Mouse (Mus musculus) left cerebral cortex, adult 8-10 months (tissue): ENCODE results near the gene Top3a. TPM values are rescaled to one million over a fixed set of nuclear protein-coding genes. Genes with fewer than 3 reads are reported as not detected.

ENCODE experiments used
- microRNA-seq, 2 experiments: library from miRNA; unstranded; fragments of <30 nt; microRNA quantifications; one replicate each; pipeline ENCODE4 v1.2.0; 2022
- total RNA-seq, 4 experiments: library from RNA; stranded (reverse); gene quantifications; 2 replicates each; pipeline ENCODE4 v1.2.4; 2022

Gene Top3a
- total RNA-seq, 4 experiments from 2014 or later, result 5.4 to 7.2 (median 6.6) TPM

Small RNAs within 50 kb of the gene (microRNA-seq; reads per million reads assigned to microRNA genes)
- 1.1 to 1.5 reads per million in 2 experiments for gene Mir5100

Other genes starting within 250 kb of the Top3a start
- 10 to 100 TPM; 52.7 to 58.2 (median 54.9) TPM for gene Alkbh5, start 241.0 kb downstream of the Top3a start, total RNA-seq
- 10 to 100 TPM; 40.0 to 42.3 (median 40.8) TPM for gene Llgl1, start 77.6 kb downstream of the Top3a start, total RNA-seq
- 10 to 100 TPM; 61.2 to 73.0 (median 62.4) TPM for gene Flii, start 50.1 kb downstream of the Top3a start, total RNA-seq
- 10 to 100 TPM; 18.3 to 24.8 (median 19.8) TPM for gene Mief2, start 49.0 kb downstream of the Top3a start, total RNA-seq
- 10 to 100 TPM; 31.7 to 35.9 (median 32.7) TPM for gene Smcr8, start 159 bp upstream of the Top3a start, total RNA-seq
- 1 to 10 TPM; 4.0 to 7.1 (median 5.6) TPM for gene Shmt1, start 34.4 kb upstream of the Top3a start, total RNA-seq
- 10 to 100 TPM; 27.6 to 30.0 (median 29.5) TPM for gene Dhrs7b, start 53.3 kb upstream of the Top3a start, total RNA-seq
- 10 to 100 TPM; 26.7 to 33.3 (median 30.3) TPM for gene Tmem11, start 101.9 kb upstream of the Top3a start, total RNA-seq
- 10 to 100 TPM in 3 of 4 experiments, 1 to 10 TPM in 1; 9.6 to 13.4 (median 11.9) TPM for gene Natd1, start 137.4 kb upstream of the Top3a start, total RNA-seq
- 10 to 100 TPM; 12.0 to 18.7 (median 16.3) TPM for gene Map2k3, start 154.7 kb upstream of the Top3a start, total RNA-seq
- gene Kcnj12, start 245.2 kb upstream of the Top3a start, total RNA-seq, result 10 to 100 TPM; 15.1 to 19.8 (median 15.6) TPM